Mouse (Mus musculus) liver, embryonic 14.5 days (tissue): ENCODE data around the gene Fermt2. TPM values are rescaled to one million over a fixed set of nuclear protein-coding genes. Genes with fewer than 3 reads are reported as not detected.
A peak's percentile ranks its signal among the peaks of the same experiment; 100 is the strongest.

ENCODE experiments used
- ATAC-seq: fragments of 200-750 bp; cut with Nextera tagmentation; 2 replicates; pipeline ENCODE4 v1.8.0; 2017; ENCODE audit warnings: moderate number of reproducible peaks, mild to moderate bottlenecking, moderate library complexity; ENCODE audit not compliant: insufficient read depth
- DNase-seq, 3 experiments: peaks; one replicate each; pipeline ENCODE4 v3.0.0-alpha.2; 2012 to 2013; ENCODE audit warnings: low read depth in 3 of 3, low spot score in 3 of 3
- H3K27ac ChIP-seq: fragments of 300-500 bp; sonication (generic); 2 replicates; pipeline ENCODE4 v1.5.1; 2014; ENCODE audit warnings: moderate library complexity, mild to moderate bottlenecking, control low read depth, inconsistent platforms
- H3K27me3 ChIP-seq: fragments of 300-500 bp; sonication (generic); 2 replicates; pipeline ENCODE4 v1.6.1; 2014; ENCODE audit warnings: mild to moderate bottlenecking, low read length, moderate library complexity; ENCODE audit not compliant: control insufficient read depth, insufficient read depth
- H3K36me3 ChIP-seq: fragments of 300-500 bp; sonication (generic); replicated peaks from 2 replicates; pipeline ENCODE4 v1.6.1; 2014; ENCODE audit warnings: low read depth; ENCODE audit not compliant: control insufficient read depth, insufficient read depth
- H3K4me1 ChIP-seq, 2 experiments: fragments of 200-500 bp in 1 of 2; fragments of 300-500 bp in 1 of 2; sonication (generic) in 1 of 2; replicated peaks; 2 replicates each; pipeline ENCODE4 v1.6.1; 2012 to 2014; ENCODE audit warnings: antibody characterized with exemption in 1 of 2, inconsistent platforms in 1 of 2, low read length in 1 of 2; ENCODE audit not compliant: control insufficient read depth in 2 of 2, insufficient read depth in 2 of 2
- H3K4me2 ChIP-seq: fragments of 300-500 bp; sonication (generic); 2 replicates; pipeline ENCODE4 v1.6.1; 2014; ENCODE audit warnings: low read depth, mild to moderate bottlenecking, control low read depth, moderate library complexity
- H3K4me3 ChIP-seq, 2 experiments: fragments of 200-500 bp in 1 of 2; fragments of 300-500 bp in 1 of 2; sonication (generic) in 1 of 2; 2 replicates each; pipeline ENCODE4 v1.5.1; 2012 to 2014; ENCODE audit warnings: low read depth in 2 of 2, low read length in 2 of 2, mild to moderate bottlenecking in 2 of 2, control low read depth in 1 of 2, inconsistent platforms in 1 of 2, moderate library complexity in 1 of 2; ENCODE audit not compliant: insufficient read depth in 1 of 2
- H3K9ac ChIP-seq: fragments of 300-500 bp; sonication (generic); replicated peaks from 2 replicates; pipeline ENCODE4 v1.6.1; 2014; ENCODE audit warnings: mild to moderate bottlenecking, control low read depth, moderate library complexity
- H3K9me3 ChIP-seq: fragments of 300-500 bp; sonication (generic); 2 replicates; pipeline ENCODE4 v1.6.1; 2016; ENCODE audit warnings: low read length, mixed read lengths; ENCODE audit not compliant: control insufficient read depth
- CTCF ChIP-seq: IDR thresholded peaks from 2 replicates; pipeline ENCODE4 v1.5.1; 2016; ENCODE audit warnings: antibody characterized with exemption, low read depth, control low read depth
- EP300 ChIP-seq: IDR thresholded peaks from 2 replicates; pipeline ENCODE4 v1.6.1; 2016; ENCODE audit warnings: antibody characterized with exemption, low read depth
- WGBS: fragments of 180-500 bp; shearing (Covaris S2); extraction: QIAGEN DNeasy Blood & Tissue Kit; methylation state at CpG from one replicate; pipeline ENCODE4 v1.1.7; 2014; ENCODE audit not compliant: insufficient replicate concordance; 5-methylcytosine and 5-hydroxymethylcytosine counted together
- polyA plus RNA-seq, 2 experiments: library from polyadenylated mRNA; depleted of rRNA in 1 of 2; stranded (reverse) in 1 of 2; unstranded in 1 of 2; fragments of >200 nt; fragmentation: Nextera tagmentation in 1 of 2; extraction: Ambion mirVana in 1 of 2; gene quantifications; 2 replicates each; pipeline versions ENCODE4 v1.2.1 to v1.2.3; 2012 to 2014

The Fermt2 gene
- polyA plus RNA-seq, 2 experiments: 13.6 to 25.5 TPM

DNA sequence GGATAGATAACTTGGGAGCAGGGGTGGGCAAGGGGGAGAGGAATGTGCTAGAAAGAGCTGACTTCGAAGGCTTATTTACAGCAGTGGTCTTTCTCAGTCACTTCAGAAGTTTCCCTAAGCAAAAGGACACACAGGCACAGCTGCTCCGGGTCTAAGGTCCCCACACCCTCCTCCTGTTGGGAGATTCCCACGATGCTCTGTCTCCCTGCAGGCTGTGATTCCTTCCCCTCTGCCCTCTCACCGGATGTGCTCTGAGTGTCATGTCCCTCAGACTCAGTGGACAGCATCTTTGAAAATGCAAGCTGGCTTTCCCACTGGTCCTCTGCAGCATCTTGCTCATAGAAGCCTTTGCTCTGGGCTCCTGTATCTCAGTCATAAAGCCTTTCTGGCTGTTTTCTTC lies 77.8 kb downstream of the Fermt2 start:
- no peak for TF ChIP-seq EP300
- TF ChIP-seq CTCF: no peak
- no peak overlapping the region for H3K27ac ChIP-seq
- no peaks in the 10 kb centered on the region for H3K27me3 ChIP-seq
- H3K36me3 ChIP-seq: no peaks in the 10 kb centered on the region
- H3K9ac ChIP-seq: no peak overlapping the region
- DNase-seq: no peak
- no peak overlapping the region for H3K4me2 ChIP-seq
- ATAC-seq: no peak
- 32% methylated on average over 4 of the region's 4 CpGs for WGBS
- H3K4me1 ChIP-seq: peaks cover 0 to 35% of the 10 kb centered on the region in 2 experiments; a peak in 3 of 4 replicates
- no peak overlapping the region for H3K4me3 ChIP-seq
- no peaks in the 10 kb centered on the region for H3K9me3 ChIP-seq

DNA sequence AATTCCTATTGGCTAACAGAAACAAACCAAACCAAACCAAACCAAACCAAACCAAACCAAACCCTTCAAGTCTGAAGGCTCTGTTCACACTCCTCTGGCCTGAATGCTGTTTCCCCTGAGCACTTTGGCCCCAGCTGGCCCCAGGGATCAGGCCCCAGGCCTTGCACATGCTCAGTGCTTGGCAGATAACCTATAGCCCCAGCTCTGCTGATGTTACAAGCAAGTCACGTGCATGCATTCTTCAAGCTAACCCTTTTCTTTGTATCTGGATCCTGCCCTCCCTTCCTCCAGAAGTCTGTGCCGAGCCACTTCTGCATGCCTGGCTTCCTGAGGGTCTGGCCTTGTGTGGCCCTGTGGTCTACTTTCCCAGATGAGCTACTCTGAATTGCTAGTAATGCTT lies 78.8 kb downstream of the Fermt2 start:
- H3K4me1 ChIP-seq: peaks cover 0 to 34% of the 10 kb centered on the region in 2 experiments; a peak in 3 of 4 replicates
- H3K27me3 ChIP-seq: no peaks in the 10 kb centered on the region
- no peaks in the 10 kb centered on the region for H3K9me3 ChIP-seq
- H3K9ac ChIP-seq: no peak overlapping the region
- TF ChIP-seq EP300: no peak
- TF ChIP-seq CTCF: no peak
- H3K4me3 ChIP-seq: no peak overlapping the region
- DNase-seq (peak in 1 of 3 experiments; percentile 11), ATAC-seq (peak; percentile 47; the same call in 1 of the 2 replicates)
- H3K36me3 ChIP-seq: no peaks in the 10 kb centered on the region
- no peak overlapping the region for H3K4me2 ChIP-seq
- WGBS: 8% methylated on average over 2 of the region's 2 CpGs
- no peak overlapping the region for H3K27ac ChIP-seq

DNA sequence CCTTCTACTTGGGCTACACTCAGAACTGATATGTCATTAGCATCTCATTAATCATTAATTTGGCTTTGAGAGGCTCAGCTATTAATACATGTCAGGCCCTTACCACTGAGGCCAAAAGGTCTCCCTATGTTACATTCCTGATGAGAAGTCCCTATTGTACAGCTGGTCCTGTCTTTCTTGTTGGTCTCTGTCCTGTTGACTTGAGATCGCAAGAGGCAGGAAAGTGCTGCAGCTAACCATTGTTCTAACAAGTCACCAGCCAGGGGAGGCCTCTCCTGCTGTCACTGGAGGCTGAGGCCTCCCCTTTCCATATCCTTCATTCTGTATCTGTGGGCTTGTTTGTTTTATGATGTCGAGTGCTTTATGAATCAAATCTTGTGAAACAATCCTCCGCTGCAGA lies 83.1 kb downstream of the Fermt2 start:
- no peaks in the 10 kb centered on the region for H3K27me3 ChIP-seq
- TF ChIP-seq EP300 (no peak), CTCF (no peak)
- H3K4me1 ChIP-seq: peaks cover 10 to 27% of the 10 kb centered on the region in 2 experiments; a peak in 3 of 4 replicates
- H3K27ac ChIP-seq: no peak overlapping the region
- H3K36me3 ChIP-seq: no peaks in the 10 kb centered on the region
- no peak overlapping the region for H3K4me3 ChIP-seq
- no peak overlapping the region for H3K4me2 ChIP-seq
- DNase-seq: no peak
- no peak for ATAC-seq
- H3K9me3 ChIP-seq: no peaks in the 10 kb centered on the region
- H3K9ac ChIP-seq: no peak overlapping the region
- 75% methylated on average over 3 of the region's 3 CpGs for WGBS

DNA sequence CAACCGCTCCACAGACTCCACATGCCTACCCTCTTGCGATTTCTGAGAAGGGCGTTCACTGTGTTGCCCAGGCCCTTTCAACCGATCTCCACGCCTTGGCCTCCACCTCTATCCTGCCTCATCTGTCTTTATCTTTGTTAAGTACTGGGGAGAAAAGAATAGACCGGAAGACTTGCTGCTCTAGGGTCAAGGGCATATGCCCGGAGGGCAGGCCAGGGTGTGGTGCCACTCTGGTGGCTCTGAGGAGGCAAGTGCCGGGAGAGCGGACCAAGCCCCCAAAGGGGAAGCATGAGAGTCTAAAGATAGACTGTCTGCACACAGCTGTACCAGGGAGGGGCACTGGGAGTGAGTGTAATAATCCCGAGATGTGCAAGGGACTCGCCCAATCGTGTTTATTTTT lies 84.5 kb downstream of the Fermt2 start:
- H3K36me3 ChIP-seq: no peaks in the 10 kb centered on the region
- H3K27ac ChIP-seq: no peak overlapping the region
- TF ChIP-seq EP300: no peak
- no peak for TF ChIP-seq CTCF
- ATAC-seq (peak; percentile 83), DNase-seq (peak in 1 of 3 experiments; percentile 23)
- peaks cover 10 to 23% of the 10 kb centered on the region in 2 experiments; a peak in 3 of 4 replicates for H3K4me1 ChIP-seq
- H3K9ac ChIP-seq: peak overlapping the region; percentile 40; the same call in 1 of the 2 replicates
- no peaks in the 10 kb centered on the region for H3K9me3 ChIP-seq
- 30% methylated on average over 12 of the region's 12 CpGs for WGBS
- H3K4me3 ChIP-seq: 0 out of 4 replicates have a peak overlapping the region, but pooled peaks have one; percentile 2 to 14
- H3K4me2 ChIP-seq: peak overlapping the region; percentile 51
- no peaks in the 10 kb centered on the region for H3K27me3 ChIP-seq

DNA sequence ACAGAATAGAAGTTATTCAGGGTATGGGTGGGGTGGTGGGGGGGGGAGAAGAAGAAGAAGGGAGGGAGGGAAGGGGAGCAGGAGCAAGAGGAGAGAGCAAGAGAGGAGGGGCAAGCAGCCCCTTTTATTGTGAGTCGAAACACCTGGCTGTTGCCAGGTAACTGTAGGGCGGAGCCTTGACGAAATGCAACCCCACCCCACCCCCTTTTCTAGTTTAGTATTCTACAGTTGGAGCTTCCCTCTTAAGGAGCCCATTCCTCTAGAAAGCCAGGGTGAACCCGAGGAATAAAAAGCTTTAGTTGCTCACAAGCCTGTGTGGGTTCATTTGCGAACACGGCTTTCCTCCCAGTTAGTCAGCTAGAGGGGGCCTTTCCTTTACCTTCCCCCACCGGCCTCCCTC lies 85.0 kb downstream of the Fermt2 start:
- ATAC-seq: peak; percentile 43; the same call in 1 of the 2 replicates
- Histone ChIP-seq H3K27ac (no peak overlapping the region), H3K4me2 (peak overlapping the region; percentile 51), H3K9ac (peak overlapping the region; percentile 40; the same call in 1 of the 2 replicates), H3K9me3 (no peaks in the 10 kb centered on the region), H3K4me1 (peaks cover 10 to 23% of the 10 kb centered on the region in 2 experiments; a peak in 3 of 4 replicates), H3K36me3 (no peaks in the 10 kb centered on the region), H3K4me3 (0 out of 4 replicates have a peak overlapping the region, but pooled peaks of 1 of the 2 experiments have one; percentile 14), H3K27me3 (no peaks in the 10 kb centered on the region)
- no peak for DNase-seq
- 44% methylated on average over 7 of the region's 7 CpGs for WGBS
- TF ChIP-seq CTCF (no peak), EP300 (no peak)
